Mouse (Mus musculus): ENCODE data around the gene Ebf1. TPM values are rescaled to one million over a fixed set of nuclear protein-coding genes. Genes with fewer than 3 reads are reported as not detected.

Gene Ebf1
- total RNA-seq, 2 experiments from 2014 or later: 2.3 to 3.4 TPM

DNA sequence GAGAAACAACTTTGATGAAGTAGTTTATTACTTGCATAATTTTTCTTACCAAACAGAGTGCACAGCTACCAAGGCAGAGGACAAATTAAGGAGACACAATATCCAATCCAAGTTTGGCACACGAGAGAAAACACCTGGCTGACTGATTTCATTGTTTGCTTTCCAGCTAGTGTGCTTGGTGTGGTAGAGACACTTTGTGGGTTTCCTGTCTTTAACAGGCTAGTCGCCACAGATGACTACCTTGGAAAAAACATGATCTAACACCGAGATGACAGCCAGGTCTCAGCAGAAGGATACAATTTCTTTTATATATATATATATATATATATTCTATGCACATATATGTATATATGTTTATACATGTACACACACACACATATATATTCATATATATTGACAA, 332.0 kb downstream of the Ebf1 start:
- H3K4me3 ChIP-seq: no peak overlapping the region
- no peak for DNase-seq (ENCODE audit: low spot score in 2 of 2)
- TF ChIP-seq CTCF (conservative IDR thresholded peaks at IDR 0.05): no peak
- H3K27ac ChIP-seq: no peak overlapping the region

- Histone ChIP-seq H3K4me3 (no peak overlapping the region), H3K27ac (no peak overlapping the region)
- no peak for TF ChIP-seq CTCF (conservative IDR thresholded peaks at IDR 0.05)
- DNase-seq (ENCODE audit: low spot score in 2 of 2): no peak
Measured at GRCm38 (mm10) chr11:44950319-44950718, 333.2 kb downstream of the Ebf1 start.

DNA sequence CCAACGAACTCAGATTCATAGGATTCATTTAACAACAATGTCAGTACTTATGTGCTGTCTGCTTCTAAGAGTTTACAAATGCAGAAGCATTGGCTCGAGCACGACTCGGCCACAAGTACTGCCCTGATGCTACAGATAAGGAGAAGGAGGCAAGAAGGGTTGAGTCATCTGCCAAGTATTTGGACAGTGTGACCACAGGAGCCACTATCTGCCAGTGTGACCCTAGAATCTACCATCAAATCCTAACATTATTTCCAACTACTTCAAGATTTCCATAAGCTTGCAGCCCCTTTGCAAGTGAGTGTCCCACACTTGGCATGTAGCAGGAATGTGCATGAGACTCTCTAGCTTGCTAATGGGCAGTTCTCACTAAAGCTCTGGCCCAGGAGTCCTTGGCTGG, 334.4 kb downstream of the Ebf1 start:
- no peak overlapping the region for H3K27ac ChIP-seq
- no peak for DNase-seq (ENCODE audit: low spot score in 2 of 2)
- no peak overlapping the region for H3K4me3 ChIP-seq
- no peak for TF ChIP-seq CTCF (conservative IDR thresholded peaks at IDR 0.05)

GRCm38 (mm10) chr11:44953337-44953736, 336.2 kb downstream of the Ebf1 start:
- Histone ChIP-seq H3K4me3 (no peak overlapping the region), H3K27ac (no peak overlapping the region)
- no peak for TF ChIP-seq CTCF (conservative IDR thresholded peaks at IDR 0.05)
- DNase-seq (ENCODE audit: low spot score in 2 of 2): no peak

DNA sequence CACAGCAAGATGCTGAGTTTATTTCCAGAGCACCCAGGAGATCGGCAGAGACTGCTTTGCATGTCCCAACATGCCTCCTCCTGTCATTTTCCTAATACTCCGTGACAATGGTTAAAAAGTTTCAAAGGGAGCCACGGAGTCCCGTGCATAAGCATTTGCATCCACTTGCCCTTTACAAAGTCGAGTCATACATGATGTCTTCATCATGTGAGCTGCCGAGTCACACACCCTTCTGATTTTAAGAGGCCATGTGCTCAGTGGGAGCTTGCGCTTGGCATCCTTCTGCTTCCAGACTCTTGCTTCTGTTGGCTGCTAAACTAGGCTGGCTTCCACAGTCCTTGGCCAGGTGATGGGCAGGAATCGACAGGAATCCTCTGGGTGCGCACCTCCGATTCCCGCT, 336.7 kb downstream of the Ebf1 start:
- Histone ChIP-seq H3K27ac (no peak overlapping the region), H3K4me3 (no peak overlapping the region)
- DNase-seq (ENCODE audit: low spot score in 2 of 2): no peak
- no peak for TF ChIP-seq CTCF (conservative IDR thresholded peaks at IDR 0.05)

- Histone ChIP-seq H3K4me3 (no peak overlapping the region), H3K27ac (no peak overlapping the region)
- no peak for TF ChIP-seq CTCF (conservative IDR thresholded peaks at IDR 0.05)
- no peak for DNase-seq (ENCODE audit: low spot score in 2 of 2)
Measured at GRCm38 (mm10) chr11:44954362-44954761, 337.2 kb downstream of the Ebf1 start.

DNA sequence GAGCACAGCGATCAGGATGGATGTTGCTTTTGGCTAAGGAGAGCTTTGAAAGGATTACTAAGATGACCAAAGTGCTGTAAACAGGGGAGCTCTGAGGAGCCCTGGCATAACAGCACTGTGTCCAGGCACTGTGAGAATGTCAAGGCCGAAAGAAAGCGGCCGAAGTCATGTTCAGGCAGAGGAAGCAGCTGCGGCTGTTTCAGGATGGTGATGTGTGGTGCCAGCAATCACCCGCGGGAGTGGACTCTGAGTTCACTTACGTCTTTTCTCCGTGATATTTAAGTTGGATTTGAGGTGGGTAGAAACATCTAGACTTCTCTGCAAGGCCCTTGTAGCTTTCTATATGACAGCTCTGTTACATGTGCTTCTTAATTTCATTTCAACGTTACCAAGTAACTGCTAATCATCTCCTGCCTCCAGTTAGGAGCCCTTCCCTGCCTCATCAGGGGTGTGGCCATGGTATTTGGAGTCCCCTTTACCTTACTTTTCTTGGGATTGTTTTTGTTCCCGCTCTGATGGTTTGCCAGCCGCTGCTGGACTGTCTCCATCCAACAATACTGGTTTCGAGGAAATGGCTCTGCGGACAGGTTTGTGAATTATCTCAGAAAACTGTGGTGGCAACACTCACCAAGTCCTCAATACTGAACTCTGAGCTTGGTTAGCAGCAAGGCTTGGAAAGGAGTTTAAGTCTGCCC, 345.8 kb downstream of the Ebf1 start:
- Histone ChIP-seq H3K27ac (no peak overlapping the region), H3K4me3 (no peak overlapping the region)
- no peak for TF ChIP-seq CTCF (conservative IDR thresholded peaks at IDR 0.05)
- DNase-seq (ENCODE audit: low spot score in 2 of 2): no peak

- DNase-seq (ENCODE audit: low spot score in 2 of 2): no peak
- TF ChIP-seq CTCF (conservative IDR thresholded peaks at IDR 0.05): no peak
- Histone ChIP-seq H3K4me3 (no peak overlapping the region), H3K27ac (no peak overlapping the region)
Measured at GRCm38 (mm10) chr11:44969011-44969410, 351.9 kb downstream of the Ebf1 start.

DNA sequence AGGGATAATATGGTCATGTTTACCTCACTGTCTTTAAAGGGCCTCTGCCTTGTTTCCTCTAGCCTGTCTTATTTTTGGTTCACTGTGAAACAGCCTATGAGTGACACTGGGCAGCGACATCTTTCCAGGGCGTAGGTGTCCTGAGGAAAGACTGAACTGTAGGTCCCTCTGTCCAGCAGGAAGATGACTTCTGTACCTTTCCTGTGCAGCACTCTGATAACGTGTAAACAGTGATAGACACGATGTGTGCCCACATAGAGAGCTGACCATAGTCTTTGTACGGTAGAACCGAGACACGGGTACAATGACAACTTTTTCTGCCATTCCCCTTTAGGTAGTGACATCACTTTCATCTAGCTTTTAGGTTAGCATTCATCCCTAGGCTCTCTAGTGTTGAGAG, 357.2 kb downstream of the Ebf1 start:
- Histone ChIP-seq H3K27ac (no peak overlapping the region), H3K4me3 (no peak overlapping the region)
- no peak for TF ChIP-seq CTCF (conservative IDR thresholded peaks at IDR 0.05)
- no peak for DNase-seq (ENCODE audit: low spot score in 2 of 2)

DNA sequence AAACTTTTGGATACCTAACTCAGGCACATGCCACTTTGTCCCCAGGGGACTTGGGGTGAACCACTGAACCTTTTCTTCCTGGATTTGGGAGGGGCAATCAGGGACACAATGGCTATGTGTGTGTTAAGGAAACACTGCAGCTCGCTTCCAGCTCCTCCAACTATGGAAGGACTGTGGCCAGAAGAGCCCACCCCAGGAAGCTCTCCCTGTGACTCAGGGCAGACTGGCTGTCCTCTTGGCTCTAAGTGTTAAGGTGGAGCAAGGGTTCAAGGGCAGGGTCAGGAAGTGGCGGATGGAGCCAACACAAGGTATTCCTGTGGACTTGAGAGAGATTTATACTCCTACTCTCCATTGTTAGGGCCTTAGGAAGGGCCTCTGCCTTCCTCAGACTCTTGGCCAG, 358.0 kb downstream of the Ebf1 start:
- Histone ChIP-seq H3K4me3 (no peak overlapping the region), H3K27ac (no peak overlapping the region)
- DNase-seq (ENCODE audit: low spot score in 2 of 2): no peak
- TF ChIP-seq CTCF (conservative IDR thresholded peaks at IDR 0.05): no peak

DNA sequence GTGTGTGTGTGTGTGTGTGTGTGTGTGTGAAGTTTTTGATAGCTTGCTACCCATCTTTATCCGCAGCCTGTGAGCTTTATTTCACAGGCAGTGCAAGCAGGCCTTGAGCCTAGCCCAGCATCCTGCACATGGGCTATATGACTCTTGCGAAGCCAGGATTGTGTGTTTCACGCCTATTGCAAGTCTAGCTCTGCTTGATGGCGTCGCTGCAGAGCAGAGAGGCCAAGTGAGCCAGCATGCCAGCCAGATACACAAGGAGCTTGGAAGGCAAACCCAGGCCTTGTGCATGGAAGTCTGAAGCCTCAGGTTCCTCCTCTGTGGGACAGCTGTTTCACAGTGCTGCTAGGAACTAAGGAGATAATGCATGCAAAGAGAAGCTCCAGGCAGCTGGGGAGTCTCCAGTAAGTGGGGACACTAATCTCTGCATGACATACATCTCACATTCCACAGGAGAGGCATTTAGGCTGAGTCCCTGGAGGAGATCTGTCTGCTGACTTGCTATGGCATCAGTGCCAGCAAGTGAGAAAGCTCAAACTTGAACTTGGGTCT, 359.2 kb downstream of the Ebf1 start:
- Histone ChIP-seq H3K4me3 (no peak overlapping the region), H3K27ac (no peak overlapping the region)
- TF ChIP-seq CTCF (conservative IDR thresholded peaks at IDR 0.05): no peak
- DNase-seq (ENCODE audit: low spot score in 2 of 2): no peak

DNA sequence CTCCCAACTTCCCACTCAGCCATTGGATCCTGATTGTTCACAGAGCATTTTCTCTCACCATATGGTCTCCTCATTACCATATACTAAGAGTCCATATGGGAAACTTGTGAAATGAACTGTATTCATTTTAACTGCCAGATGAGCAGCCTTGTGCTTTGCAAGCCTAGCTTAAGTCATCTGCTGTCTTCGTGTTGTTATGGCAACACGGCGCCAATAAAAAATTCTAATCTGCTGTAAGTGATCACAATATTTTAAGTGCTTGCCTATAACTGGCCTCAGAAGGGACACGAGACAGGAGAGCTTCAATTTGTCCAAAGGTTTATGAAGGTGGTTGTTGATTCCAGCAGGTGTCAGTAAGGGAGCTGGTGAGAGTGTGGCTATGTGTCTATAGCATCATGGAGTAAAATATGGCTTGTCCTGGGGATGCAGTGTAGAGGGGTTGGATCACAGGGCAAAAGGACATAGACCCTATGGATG, 360.8 kb downstream of the Ebf1 start:
- Histone ChIP-seq H3K4me3 (no peak overlapping the region), H3K27ac (peak overlapping the region; percentile 84)

GRCm38 (mm10) chr11:44979391-44979790, 362.3 kb downstream of the Ebf1 start:
- no peak for TF ChIP-seq CTCF (conservative IDR thresholded peaks at IDR 0.05)

More for the DNA sequence above, 360.8 kb downstream of the Ebf1 start:
- no peak for TF ChIP-seq CTCF (conservative IDR thresholded peaks at IDR 0.05)
- DNase-seq (ENCODE audit: low spot score in 2 of 2): peak; percentile 55 to 77

DNA sequence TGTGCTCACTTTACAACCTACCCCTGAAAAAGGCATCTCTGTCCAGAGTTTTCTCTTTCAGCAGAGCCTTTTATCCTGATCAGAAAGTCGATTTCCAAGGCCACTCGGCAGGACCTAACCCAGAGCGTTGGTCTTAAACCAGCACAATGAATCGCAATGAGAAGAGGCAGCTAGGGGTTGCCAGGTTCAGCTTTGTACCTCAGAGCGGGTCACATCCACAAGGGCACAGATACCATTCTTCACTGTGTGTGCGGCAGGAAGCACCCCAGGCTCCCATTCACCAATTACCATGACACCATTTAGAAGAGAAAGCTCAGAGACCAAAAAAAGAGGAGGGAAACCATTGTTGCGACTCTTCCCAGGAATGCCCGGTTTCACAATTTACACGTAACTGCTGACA, 365.1 kb downstream of the Ebf1 start:
- Histone ChIP-seq H3K27ac (no peak overlapping the region), H3K4me3 (no peak overlapping the region)
- no peak for TF ChIP-seq CTCF (conservative IDR thresholded peaks at IDR 0.05)
- DNase-seq (ENCODE audit: low spot score in 2 of 2): no peak

More at GRCm38 (mm10) chr11:44979391-44979790, 362.3 kb downstream of the Ebf1 start:
- peak in 1 of 2 experiments; percentile 33 for DNase-seq (ENCODE audit: low spot score in 2 of 2)
- Histone ChIP-seq H3K4me3 (no peak overlapping the region), H3K27ac (peak overlapping the region; percentile 84; the same call in 1 of the 2 replicates)
